Mouse (Mus musculus): ENCODE results near the gene Il27ra. TPM values are rescaled to one million over a fixed set of nuclear protein-coding genes. Genes with fewer than 3 reads are reported as not detected.

The Il27ra gene
- polyA plus RNA-seq, 1 experiment from 2014 or later: 0.23 TPM

GRCm38 (mm10) chr8:84021569-84021968, 20.8 kb downstream of the Il27ra start:
- 32% methylated on average over 12 of the region's 12 CpGs for WGBS
- H3K36me3 ChIP-seq (ENCODE audit: control insufficient read depth, insufficient read depth, low read length): no peaks in the 10 kb centered on the region
- peaks cover 3% of the 10 kb centered on the region; the same call in 1 of the 2 replicates for H3K4me1 ChIP-seq (ENCODE audit: control insufficient read depth, insufficient read depth, low read length)
- H3K9ac ChIP-seq (ENCODE audit: low read length): no peak overlapping the region
- no peak for ATAC-seq (ENCODE audit: low FRiP score)
- no peak overlapping the region for H3K4me2 ChIP-seq
- H3K27me3 ChIP-seq (ENCODE audit: control insufficient read depth, insufficient read depth, low read length): peaks cover 16% of the 10 kb centered on the region
- H3K9me3 ChIP-seq (ENCODE audit: control insufficient read depth, low read length): no peaks in the 10 kb centered on the region
- H3K4me3 ChIP-seq (ENCODE audit: low read depth, low read length): no peak overlapping the region
- no peak for DNase-seq (ENCODE audit: low spot score, missing footprints)
- no peak overlapping the region for H3K27ac ChIP-seq (ENCODE audit: low read depth, low read length)

DNA sequence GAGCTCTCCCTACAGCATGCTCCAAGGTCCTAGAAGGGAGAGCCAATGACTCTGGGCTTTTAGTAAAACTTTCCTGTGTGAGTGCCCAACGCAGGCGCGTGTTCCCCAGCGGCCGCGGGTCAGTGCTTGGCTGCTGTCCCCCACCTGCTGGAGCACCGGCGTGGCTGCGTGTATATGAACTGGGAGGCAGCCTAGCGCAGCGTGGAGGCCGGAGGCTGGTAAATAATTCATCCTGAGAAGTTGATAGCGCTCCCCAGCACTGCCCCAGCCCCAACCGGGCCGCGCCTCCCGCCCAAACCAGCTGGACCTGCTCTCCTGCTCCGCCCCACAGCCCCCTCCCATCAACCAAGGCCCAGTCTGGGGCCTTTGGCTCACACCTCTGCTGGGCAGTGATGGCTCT, 21.3 kb downstream of the Il27ra start, which contains the start of gene Palm3:
Gene Palm3, plus strand, starts transcription at position 376 of the 400 bp plus-strand sequence.
- H3K9me3 ChIP-seq (ENCODE audit: control insufficient read depth, low read length): no peaks in the 10 kb centered on the region
- no peak within 1 kb of the TSS for H3K4me3 ChIP-seq (ENCODE audit: low read depth, low read length)
- H3K9ac ChIP-seq (ENCODE audit: low read length): no peak within 1 kb of the TSS
- 7% methylated on average over 18 of the region's 18 CpGs for WGBS
- no peak within 1 kb of the TSS for H3K27ac ChIP-seq (ENCODE audit: low read depth, low read length)
- no peaks in the 10 kb centered on the region for H3K36me3 ChIP-seq (ENCODE audit: control insufficient read depth, insufficient read depth, low read length)
- no peak for ATAC-seq (ENCODE audit: low FRiP score)
- peaks cover 3% of the 10 kb centered on the region; the same call in 1 of the 2 replicates for H3K4me1 ChIP-seq (ENCODE audit: control insufficient read depth, insufficient read depth, low read length)
- H3K4me2 ChIP-seq: no peak within 1 kb of the TSS
- peaks cover 11% of the 10 kb centered on the region for H3K27me3 ChIP-seq (ENCODE audit: control insufficient read depth, insufficient read depth, low read length)
- no peak for DNase-seq (ENCODE audit: low spot score, missing footprints)

DNA sequence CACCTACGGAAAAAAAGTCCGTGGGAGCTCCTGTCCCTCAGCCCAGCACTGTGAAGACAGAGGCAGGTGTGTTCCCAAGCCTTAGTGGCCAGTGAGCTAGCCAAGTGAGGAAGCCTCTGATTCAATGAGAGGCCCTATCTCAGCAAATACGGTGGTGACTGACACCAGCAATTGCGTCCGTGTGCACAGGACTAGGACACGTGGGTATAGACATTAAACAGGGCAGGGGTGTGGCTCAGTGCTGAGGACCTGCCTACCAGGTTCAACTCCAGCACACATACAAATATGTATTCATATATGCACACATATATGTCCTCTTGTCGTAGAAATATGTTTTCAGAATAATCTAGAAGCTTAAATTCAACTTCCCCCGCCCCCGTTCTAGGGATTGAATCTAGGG, 22.7 kb downstream of the Il27ra start:
- Histone ChIP-seq H3K36me3 (ENCODE audit: control insufficient read depth, insufficient read depth, low read length) (no peaks in the 10 kb centered on the region), H3K4me3 (ENCODE audit: low read depth, low read length) (no peak overlapping the region), H3K27me3 (ENCODE audit: control insufficient read depth, insufficient read depth, low read length) (peaks cover 5% of the 10 kb centered on the region), H3K27ac (ENCODE audit: low read depth, low read length) (no peak overlapping the region), H3K9ac (ENCODE audit: low read length) (no peak overlapping the region), H3K4me2 (no peak overlapping the region), H3K9me3 (ENCODE audit: control insufficient read depth, low read length) (no peaks in the 10 kb centered on the region), H3K4me1 (ENCODE audit: control insufficient read depth, insufficient read depth, low read length) (no peaks in the 10 kb centered on the region)
- ATAC-seq (ENCODE audit: low FRiP score): no peak
- WGBS: 85% methylated on average over 9 of the region's 9 CpGs
- no peak for DNase-seq (ENCODE audit: low spot score, missing footprints)

DNA sequence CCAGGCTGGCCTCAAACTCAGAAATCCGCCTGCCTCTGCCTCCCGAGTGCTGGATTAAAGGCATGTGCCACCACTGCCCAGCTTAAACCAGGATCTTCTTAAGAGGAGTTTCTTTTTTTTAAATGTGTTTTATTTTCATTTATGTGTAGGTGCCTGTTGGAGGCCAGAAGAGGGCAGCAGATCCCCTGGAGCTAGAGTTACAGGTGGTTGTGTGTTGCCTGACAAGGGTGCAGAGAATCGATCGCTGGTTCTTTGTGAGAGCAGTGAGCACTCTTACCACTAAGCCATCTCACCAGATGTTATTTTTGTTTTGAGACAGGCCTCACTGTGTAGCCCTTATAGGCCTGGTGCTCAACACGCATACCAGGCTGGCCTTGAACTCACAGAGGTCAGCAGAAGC, 26.6 kb downstream of the Il27ra start:
- WGBS: 95% methylated on average over 5 of the region's 5 CpGs
- no peak overlapping the region for H3K27ac ChIP-seq (ENCODE audit: low read depth, low read length)
- H3K4me1 ChIP-seq (ENCODE audit: control insufficient read depth, insufficient read depth, low read length): peaks cover 16% of the 10 kb centered on the region
- no peak overlapping the region for H3K4me3 ChIP-seq (ENCODE audit: low read depth, low read length)
- no peak for DNase-seq (ENCODE audit: low spot score, missing footprints)
- H3K36me3 ChIP-seq (ENCODE audit: control insufficient read depth, insufficient read depth, low read length): no peaks in the 10 kb centered on the region
- H3K9ac ChIP-seq (ENCODE audit: low read length): no peak overlapping the region
- H3K9me3 ChIP-seq (ENCODE audit: control insufficient read depth, low read length): no peaks in the 10 kb centered on the region
- H3K27me3 ChIP-seq (ENCODE audit: control insufficient read depth, insufficient read depth, low read length): peaks cover 28% of the 10 kb centered on the region
- ATAC-seq (ENCODE audit: low FRiP score): no peak
- H3K4me2 ChIP-seq: no peak overlapping the region

GRCm38 (mm10) chr8:84012499-84013165, 29.8 kb downstream of the Il27ra start:
- DNase-seq (ENCODE audit: low spot score, missing footprints) (peak; percentile 93), ATAC-seq (ENCODE audit: low FRiP score) (peak; percentile 54)
- Histone ChIP-seq H3K9me3 (ENCODE audit: control insufficient read depth, low read length) (no peaks in the 10 kb centered on the region), H3K4me1 (ENCODE audit: control insufficient read depth, insufficient read depth, low read length) (peaks cover 19% of the 10 kb centered on the region), H3K36me3 (ENCODE audit: control insufficient read depth, insufficient read depth, low read length) (no peaks in the 10 kb centered on the region), H3K9ac (ENCODE audit: low read length) (peak overlapping the region; percentile 35; the same call in 1 of the 2 replicates), H3K27ac (ENCODE audit: low read depth, low read length) (no peak overlapping the region), H3K27me3 (ENCODE audit: control insufficient read depth, insufficient read depth, low read length) (peaks cover 38% of the 10 kb centered on the region), H3K4me2 (peak overlapping the region; percentile 88), H3K4me3 (ENCODE audit: low read depth, low read length) (peak overlapping the region; percentile 47)
- 2% methylated on average over 35 of the region's 35 CpGs for WGBS

GRCm38 (mm10) chr8:84011705-84012498, 30.5 kb downstream of the Il27ra start, which contains the start of gene 2210011C24Rik:
TSS of gene 2210011C24Rik (minus strand) at chr8:84012171.
- no peak within 1 kb of the TSS for H3K27ac ChIP-seq (ENCODE audit: low read depth, low read length)
- 1% methylated on average over 45 of the region's 45 CpGs for WGBS
- peak within 1 kb of the TSS; percentile 88 for H3K4me2 ChIP-seq
- no peaks in the 10 kb centered on the region for H3K9me3 ChIP-seq (ENCODE audit: control insufficient read depth, low read length)
- ATAC-seq (ENCODE audit: low FRiP score) (peak; percentile 31; the same call in 1 of the 2 replicates), DNase-seq (ENCODE audit: low spot score, missing footprints) (peak; percentile 93)
- peak within 1 kb of the TSS; percentile 47 for H3K4me3 ChIP-seq (ENCODE audit: low read depth, low read length)
- H3K4me1 ChIP-seq (ENCODE audit: control insufficient read depth, insufficient read depth, low read length): peaks cover 19% of the 10 kb centered on the region
- no peaks in the 10 kb centered on the region for H3K36me3 ChIP-seq (ENCODE audit: control insufficient read depth, insufficient read depth, low read length)
- peaks cover 38% of the 10 kb centered on the region for H3K27me3 ChIP-seq (ENCODE audit: control insufficient read depth, insufficient read depth, low read length)
- H3K9ac ChIP-seq (ENCODE audit: low read length): peak within 1 kb of the TSS; percentile 54

- peak; percentile 64 for ATAC-seq (ENCODE audit: low FRiP score)
Measured at GRCm38 (mm10) chr8:84010625-84011611, 31.5 kb downstream of the Il27ra start.

DNA sequence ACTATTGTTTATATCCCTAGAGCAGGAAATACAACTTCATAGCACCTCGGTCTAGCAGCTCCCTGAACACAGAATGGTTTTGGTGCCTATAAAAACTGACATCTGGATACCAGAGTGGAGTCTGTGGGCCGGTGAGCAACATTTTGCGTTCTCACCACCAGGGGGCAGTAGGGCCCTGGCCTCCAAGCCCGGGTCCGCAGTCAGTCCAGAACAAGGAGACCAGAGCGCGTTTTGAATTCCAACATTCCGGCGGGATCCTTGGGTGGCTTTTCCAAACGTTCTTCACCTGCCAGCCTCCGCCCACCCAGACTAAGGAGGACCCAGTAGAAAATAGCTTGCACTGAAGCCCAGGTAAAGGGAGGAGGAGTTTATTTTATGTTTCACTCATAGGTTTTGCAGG, 32.5 kb downstream of the Il27ra start:
- WGBS: 2% methylated on average over 11 of the region's 11 CpGs
- ATAC-seq (ENCODE audit: low FRiP score): peak; percentile 33; the same call in 1 of the 2 replicates

More at GRCm38 (mm10) chr8:84010625-84011611, 31.5 kb downstream of the Il27ra start:
- H3K27ac ChIP-seq (ENCODE audit: low read depth, low read length): no peak overlapping the region
- H3K36me3 ChIP-seq (ENCODE audit: control insufficient read depth, insufficient read depth, low read length): no peaks in the 10 kb centered on the region
- no peaks in the 10 kb centered on the region for H3K9me3 ChIP-seq (ENCODE audit: control insufficient read depth, low read length)
- DNase-seq (ENCODE audit: low spot score, missing footprints): peak; percentile 98
- 1% methylated on average over 83 of the region's 83 CpGs for WGBS
- H3K9ac ChIP-seq (ENCODE audit: low read length): peak overlapping the region; percentile 54
- peak overlapping the region; percentile 88 for H3K4me2 ChIP-seq
- peaks cover 38% of the 10 kb centered on the region for H3K27me3 ChIP-seq (ENCODE audit: control insufficient read depth, insufficient read depth, low read length)
- peak overlapping the region; percentile 47 for H3K4me3 ChIP-seq (ENCODE audit: low read depth, low read length)
- peaks cover 19% of the 10 kb centered on the region for H3K4me1 ChIP-seq (ENCODE audit: control insufficient read depth, insufficient read depth, low read length)

More for the DNA sequence above, 32.5 kb downstream of the Il27ra start:
- Histone ChIP-seq H3K9ac (ENCODE audit: low read length) (no peak overlapping the region), H3K4me1 (ENCODE audit: control insufficient read depth, insufficient read depth, low read length) (peaks cover 22% of the 10 kb centered on the region), H3K9me3 (ENCODE audit: control insufficient read depth, low read length) (no peaks in the 10 kb centered on the region), H3K4me2 (no peak overlapping the region), H3K4me3 (ENCODE audit: low read depth, low read length) (no peak overlapping the region), H3K27ac (ENCODE audit: low read depth, low read length) (no peak overlapping the region), H3K36me3 (ENCODE audit: control insufficient read depth, insufficient read depth, low read length) (no peaks in the 10 kb centered on the region), H3K27me3 (ENCODE audit: control insufficient read depth, insufficient read depth, low read length) (peaks cover 38% of the 10 kb centered on the region)
- DNase-seq (ENCODE audit: low spot score, missing footprints): peak; percentile 99

All from midbrain, embryonic 11.5 days (tissue).